Mouse (Mus musculus) bone marrow, adult 2 months (tissue): ENCODE results near the gene Ptpn22. TPM values are rescaled to one million over a fixed set of nuclear protein-coding genes. Genes with fewer than 3 reads are reported as not detected.
"Not testable (repeated sequence)": the region's sequence is repeated elsewhere in the genome, so short reads cannot be mapped to it uniquely, and the experiment has no call there.

ENCODE experiments used
- H3K27ac ChIP-seq: fragments of 200-500 bp; 2 replicates; pipeline ENCODE4 v1.5.1; 2012; ENCODE audit warnings: low read depth, mild to moderate bottlenecking, control low read depth, inconsistent platforms, low read length; ENCODE audit not compliant: control insufficient read depth, poor library complexity, insufficient read depth
- H3K4me1 ChIP-seq: fragments of 200-500 bp; 2 replicates; pipeline ENCODE4 v1.6.1; 2011; ENCODE audit warnings: low read length; ENCODE audit not compliant: control insufficient read depth, insufficient read depth
- H3K4me3 ChIP-seq: fragments of 200-500 bp; replicated peaks from 2 replicates; pipeline ENCODE3; 2011; ENCODE audit warnings: mild to moderate bottlenecking, low read depth, low read length, control low read depth; ENCODE audit not compliant: control insufficient read depth
- CTCF ChIP-seq: fragments of 200-500 bp; IDR thresholded peaks from 2 replicates; pipeline ENCODE4 v1.5.1; 2011; ENCODE audit warnings: low read length, control low read depth; ENCODE audit not compliant: control insufficient read depth, insufficient read depth
- POLR2A ChIP-seq: fragments of 200-500 bp; IDR thresholded peaks from 2 replicates; pipeline ENCODE4 v1.6.1; 2011; ENCODE audit warnings: low read depth, mild to moderate bottlenecking, control low read depth, low read length, borderline replicate concordance; ENCODE audit not compliant: control insufficient read depth
- WGBS: fragments of 180-500 bp; shearing (Covaris S2); methylation state at CpG from one replicate; pipeline ENCODE4 v1.1.7; 2018; 5-methylcytosine and 5-hydroxymethylcytosine counted together
- polyA plus RNA-seq: library from polyadenylated mRNA; stranded (reverse); fragments of >200 nt; gene quantifications from 2 replicates; pipeline ENCODE4 v1.2.4, GENCODE M21; 2011; ENCODE audit warnings: low replicate concordance; ENCODE audit not compliant: missing spikeins, insufficient read depth, insufficient read length

Gene Ptpn22
- 32.7 and 44.2 TPM in 2 replicates for polyA plus RNA-seq

DNA sequence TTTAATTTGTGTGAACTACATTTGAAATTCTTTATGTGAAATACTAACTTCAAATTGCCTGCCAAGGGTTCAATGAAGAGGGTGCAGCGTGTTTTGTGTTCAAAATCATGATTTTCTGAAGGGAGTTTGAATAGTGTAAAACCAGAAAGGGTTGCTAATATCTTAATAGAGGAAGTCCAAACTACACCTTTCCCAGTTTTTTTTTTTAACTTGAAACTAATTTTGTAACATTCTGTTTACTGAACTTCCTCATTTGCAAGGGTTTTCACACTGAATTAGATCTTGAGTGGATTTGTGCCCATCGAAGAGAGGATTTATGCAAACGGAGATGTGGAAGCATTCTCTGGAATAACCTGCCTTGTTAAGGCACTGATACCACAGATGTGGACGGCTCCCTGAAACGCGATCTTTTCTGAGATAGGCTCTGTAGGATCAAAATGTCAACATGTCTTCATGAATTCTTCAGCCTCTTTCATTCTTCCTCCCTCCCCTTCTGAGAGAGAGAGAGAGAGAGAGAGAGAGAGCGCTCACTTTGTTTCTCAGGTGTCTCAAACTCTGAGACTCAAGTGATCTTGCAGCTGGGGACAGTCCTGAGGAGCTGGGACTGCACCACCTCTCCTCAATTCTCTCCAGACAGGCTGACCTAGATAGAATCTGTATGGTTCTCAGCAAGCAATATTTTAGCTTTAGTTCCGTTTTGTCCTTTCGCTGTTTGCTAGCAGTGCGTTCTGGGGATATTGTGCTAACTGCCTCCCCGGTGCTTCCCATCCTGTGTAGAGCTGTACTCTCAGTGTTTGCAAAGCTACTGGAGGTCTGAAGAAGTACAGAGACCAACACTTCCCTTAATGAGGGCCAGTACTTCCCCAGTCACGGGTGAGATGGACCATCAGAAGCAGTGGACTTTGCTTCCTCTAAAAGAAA lies at the start of gene Ptpn22:
TSS of gene Ptpn22 (plus strand) at position 915 of the 921 bp plus-strand sequence.
- peak within 1 kb of the TSS; percentile 55 for H3K4me3 ChIP-seq
- H3K4me1 ChIP-seq = peaks cover 6% of the 10 kb centered on the region
- H3K27ac ChIP-seq = peak within 1 kb of the TSS; percentile 91
- 3% methylated on average over 12 of the region's 12 CpGs for WGBS
- TF ChIP-seq POLR2A (no peak), CTCF (no peak)

DNA sequence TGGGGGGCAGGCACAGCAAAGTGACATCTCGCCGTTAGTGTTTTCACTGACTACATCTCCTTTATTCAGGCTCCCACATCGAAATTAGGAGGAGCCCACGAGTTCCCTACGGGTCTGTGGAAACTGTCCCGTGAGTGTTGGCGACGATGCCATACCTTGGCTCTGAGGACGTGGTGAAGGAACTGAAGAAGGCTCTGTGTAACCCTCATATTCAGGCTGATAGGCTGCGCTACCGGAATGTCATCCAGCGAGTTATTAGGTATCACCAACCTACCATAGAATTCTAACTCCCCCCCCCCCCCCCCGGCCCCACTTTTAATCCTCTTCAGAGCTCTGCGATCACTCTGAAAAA lies 49.8 kb upstream of the Ptpn22 start:
- WGBS = 1% methylated on average over 14 of the region's 14 CpGs
- no peaks in the 10 kb centered on the region; the same call in 1 of the 2 replicates for H3K4me1 ChIP-seq
- peak overlapping the region; percentile 72 for H3K4me3 ChIP-seq
- no peak for TF ChIP-seq POLR2A
- no peak for TF ChIP-seq CTCF
- peak overlapping the region; percentile 97 for H3K27ac ChIP-seq

GRCm38 (mm10) chr3:103810967-103811366 lies 48.6 kb upstream of the Ptpn22 start:
- 79% methylated on average over 6 of the region's 6 CpGs for WGBS
- Histone ChIP-seq H3K4me1 (no peaks in the 10 kb centered on the region; the same call in 1 of the 2 replicates), H3K4me3 (no peak overlapping the region), H3K27ac (no peak overlapping the region)
- TF ChIP-seq POLR2A (no peak), CTCF (no peak)

DNA sequence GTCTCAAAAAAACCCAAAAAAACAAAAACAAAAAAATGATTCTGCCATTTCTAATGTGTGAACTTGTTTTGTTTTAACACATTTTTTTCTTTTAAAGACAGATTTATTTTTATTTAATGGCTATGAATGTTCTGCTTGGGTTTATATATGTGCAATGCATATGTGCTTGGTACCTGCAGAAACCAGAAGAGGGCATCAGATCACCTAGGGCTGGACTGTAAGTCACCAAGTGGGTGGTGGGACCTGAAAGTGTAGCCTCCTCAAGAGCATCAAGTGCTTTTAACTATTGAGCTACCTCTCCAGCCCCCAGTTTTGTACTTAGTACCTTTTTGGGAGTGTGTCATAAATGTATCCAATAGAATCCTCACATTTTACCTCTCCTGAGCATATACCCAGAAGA lies 32.0 kb upstream of the Ptpn22 start:
- no peak overlapping the region for H3K4me3 ChIP-seq
- peaks cover 3% of the 10 kb centered on the region for H3K4me1 ChIP-seq
- TF ChIP-seq POLR2A (no peak), CTCF (0 out of 2 replicates have a peak, but pooled peaks have one; percentile 11)

DNA sequence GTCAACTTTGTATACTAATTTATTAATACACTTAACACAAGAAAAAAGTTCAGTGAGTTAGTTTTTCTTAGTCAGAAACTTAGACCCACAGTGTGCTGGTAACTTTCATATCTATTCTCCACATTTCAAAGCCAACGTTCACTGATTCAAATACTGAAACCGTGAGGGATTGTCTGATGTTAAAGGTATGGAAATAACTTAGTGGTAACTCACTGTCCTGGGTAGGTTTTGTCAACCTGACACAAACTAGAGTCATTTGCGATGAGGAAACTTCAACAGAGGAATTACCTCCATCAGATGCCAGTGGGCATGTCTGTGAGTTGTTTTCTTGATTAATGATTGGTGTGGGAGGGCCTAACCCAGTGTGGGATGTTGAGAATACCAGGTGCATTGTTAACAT lies 30.6 kb upstream of the Ptpn22 start:
- TF ChIP-seq CTCF (no peak), POLR2A (no peak)
- H3K4me3 ChIP-seq = no peak overlapping the region
- 81% methylated on average over 3 of the region's 3 CpGs for WGBS

More for the DNA sequence above, 32.0 kb upstream of the Ptpn22 start:
- no peak overlapping the region for H3K27ac ChIP-seq

DNA sequence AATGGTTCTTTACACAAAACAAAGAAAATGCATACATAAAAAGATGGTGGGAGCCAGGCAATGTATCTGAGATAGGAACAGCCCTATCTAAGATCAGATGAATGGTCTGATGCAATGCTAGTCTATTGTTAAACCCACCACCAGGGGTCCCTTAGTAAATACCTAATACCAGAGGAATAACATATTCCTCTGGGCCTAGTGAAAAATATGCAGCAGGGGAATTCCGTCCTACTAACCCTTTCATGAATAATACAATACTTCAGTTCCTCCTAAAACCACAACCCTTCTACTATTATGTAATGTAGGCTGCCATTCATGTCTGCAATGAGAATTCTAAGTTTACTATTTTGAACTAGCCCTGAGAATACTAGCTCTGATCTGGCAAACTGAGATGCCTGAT lies 28.9 kb upstream of the Ptpn22 start:
- H3K4me1 ChIP-seq, H3K27ac ChIP-seq, H3K4me3 ChIP-seq: not testable (repeated sequence)
- 34% methylated on average over 1 of the region's 1 CpGs for WGBS

More for the DNA sequence above, 30.6 kb upstream of the Ptpn22 start:
- Histone ChIP-seq H3K4me1 (peaks cover 3% of the 10 kb centered on the region), H3K27ac (no peak overlapping the region)

DNA sequence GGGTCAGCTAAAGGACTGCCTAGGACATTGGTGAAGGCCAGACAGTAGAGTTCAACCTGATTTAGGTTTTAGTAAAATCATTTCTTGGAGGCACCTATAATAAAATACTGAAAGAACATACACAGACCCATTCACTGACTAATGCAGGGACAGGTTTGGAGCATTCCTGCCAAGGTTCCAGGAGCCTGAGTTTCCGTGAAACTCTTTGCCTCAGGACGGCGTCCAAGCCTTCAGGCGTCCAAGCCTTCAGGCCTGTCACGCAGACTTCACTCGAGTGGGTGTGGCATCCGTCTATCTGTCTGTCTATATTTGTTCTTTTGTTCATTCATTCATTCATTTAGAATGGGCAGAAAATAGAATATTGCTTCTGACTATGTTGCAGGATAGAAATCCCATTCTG lies 28.4 kb upstream of the Ptpn22 start:
- no peak overlapping the region for H3K4me3 ChIP-seq
- no peak overlapping the region for H3K27ac ChIP-seq
- 90% methylated on average over 7 of the region's 7 CpGs for WGBS
- no peak for TF ChIP-seq CTCF
- TF ChIP-seq POLR2A = no peak
- peaks cover 4% of the 10 kb centered on the region for H3K4me1 ChIP-seq

GRCm38 (mm10) chr3:103832426-103832825 lies 27.2 kb upstream of the Ptpn22 start, which contains the start of gene Bcl2l15:
Gene Bcl2l15, plus strand, starts transcription at chr3:103832601.
- H3K27ac ChIP-seq = no peak within 1 kb of the TSS
- H3K4me1 ChIP-seq = peaks cover 6% of the 10 kb centered on the region
- TF ChIP-seq POLR2A (no peak), CTCF (no peak)
- no peak within 1 kb of the TSS for H3K4me3 ChIP-seq
